Mouse (Mus musculus) layer of hippocampus, postnatal 10 days (tissue): ENCODE data around the gene Gm11397. TPM values are rescaled to one million over a fixed set of nuclear protein-coding genes. Genes with fewer than 3 reads are reported as not detected.
"Not testable (repeated sequence)": the region's sequence is repeated elsewhere in the genome, so short reads cannot be mapped to it uniquely, and the experiment has no call there.

Source experiments
- DNase-seq, 2 experiments: peaks; one replicate each; pipeline ENCODE4 v3.0.0; 2021; ENCODE audit warnings: low spot score in 2 of 2
- long read RNA-seq: library from polyadenylated mRNA; stranded (forward); transcript quantifications from one replicate; pipeline ENCODE4 v2.0.0, GENCODE M21; 2023
- total RNA-seq, 2 experiments: library from RNA; stranded (reverse); gene quantifications; 2 replicates each; pipeline ENCODE4 v1.2.3; 2021

The Gm11397 gene
- not detected for total RNA-seq
- long read RNA-seq = 0 reads

DNA sequence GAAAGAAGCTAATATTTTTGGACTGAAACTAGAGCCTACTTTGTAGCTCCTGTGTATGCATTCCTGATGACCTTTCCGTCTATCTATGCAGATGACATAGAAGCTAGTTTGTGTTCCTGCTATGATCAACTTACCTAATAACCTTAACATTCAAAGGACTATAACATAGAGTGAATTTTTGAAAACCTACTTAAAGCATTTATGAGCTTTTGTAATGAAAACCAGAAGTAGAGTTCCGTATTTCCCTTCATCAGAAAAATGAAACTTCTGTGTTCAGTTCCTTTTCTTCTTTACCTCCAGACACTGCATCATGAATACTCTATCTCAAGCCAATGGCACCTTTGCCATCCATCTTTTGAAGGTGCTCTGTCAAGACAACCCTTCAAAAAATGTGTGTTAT lies at the start of gene Gm11397:
Gene Gm11397 (plus strand): TSS at position 301 of the 400 bp plus-strand sequence.
- not testable (repeated sequence) for DNase-seq

DNA sequence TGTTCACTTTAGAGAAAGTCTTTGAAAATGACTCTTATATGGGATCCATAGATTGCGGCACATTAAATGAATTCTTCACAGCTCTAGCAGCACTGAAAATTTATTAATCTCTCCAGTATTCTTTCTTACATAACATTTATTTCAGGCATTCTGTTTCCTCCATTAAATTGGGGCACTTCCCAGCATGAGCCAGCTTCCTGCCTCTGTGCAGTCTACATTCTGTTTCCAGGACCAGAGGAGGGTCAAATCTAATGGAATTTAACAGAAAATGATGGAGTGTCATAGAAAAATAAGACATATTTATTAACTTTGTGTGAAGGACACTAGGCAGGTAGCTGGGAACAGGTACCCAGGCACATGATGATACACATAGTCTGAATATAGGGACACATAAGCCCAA lies 38.9 kb upstream of the Gm11397 start:
- DNase-seq = not testable (repeated sequence)

DNA sequence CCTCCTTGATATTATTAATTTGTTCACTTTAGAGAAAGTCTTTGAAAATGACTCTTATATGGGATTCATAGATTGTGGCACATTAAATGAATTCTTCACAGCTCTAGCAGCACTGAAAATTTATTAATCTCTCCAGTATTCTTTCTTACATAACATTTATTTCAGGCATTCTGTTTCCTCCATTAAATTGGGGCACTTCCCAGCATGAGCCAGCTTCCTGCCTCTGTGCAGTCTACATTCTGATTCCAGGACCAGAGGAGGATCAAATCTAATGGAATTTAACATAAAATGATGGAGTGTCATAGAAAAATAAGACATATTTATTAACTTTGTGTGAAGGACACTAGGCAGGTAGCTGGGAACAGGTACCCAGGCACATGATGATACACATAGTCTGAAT lies 37.2 kb downstream of the Gm11397 start:
- not testable (repeated sequence) for DNase-seq

Other genes starting within 250 kb of the Gm11397 start
- not detected for gene Serpinb9c, start 236.0 kb upstream of the Gm11397 start, total RNA-seq
- not detected for gene Serpinb9d, start 202.8 kb upstream of the Gm11397 start, total RNA-seq
- not detected for gene Serpinb9e, start 146.1 kb upstream of the Gm11397 start, total RNA-seq
- gene Serpinb9f, start 71.7 kb upstream of the Gm11397 start, total RNA-seq = not detected
- gene Serpinb9g, start 89.0 kb downstream of the Gm11397 start, total RNA-seq = not detected